Mouse (Mus musculus): ENCODE results near the gene Pecam1. TPM values are rescaled to one million over a fixed set of nuclear protein-coding genes. Genes with fewer than 3 reads are reported as not detected.
"Not testable (repeated sequence)": the region's sequence is repeated elsewhere in the genome, so short reads cannot be mapped to it uniquely, and the experiment has no call there.

Pecam1 gene
- polyA plus RNA-seq, 1 experiment from 2014 or later = 89.5 TPM

DNA sequence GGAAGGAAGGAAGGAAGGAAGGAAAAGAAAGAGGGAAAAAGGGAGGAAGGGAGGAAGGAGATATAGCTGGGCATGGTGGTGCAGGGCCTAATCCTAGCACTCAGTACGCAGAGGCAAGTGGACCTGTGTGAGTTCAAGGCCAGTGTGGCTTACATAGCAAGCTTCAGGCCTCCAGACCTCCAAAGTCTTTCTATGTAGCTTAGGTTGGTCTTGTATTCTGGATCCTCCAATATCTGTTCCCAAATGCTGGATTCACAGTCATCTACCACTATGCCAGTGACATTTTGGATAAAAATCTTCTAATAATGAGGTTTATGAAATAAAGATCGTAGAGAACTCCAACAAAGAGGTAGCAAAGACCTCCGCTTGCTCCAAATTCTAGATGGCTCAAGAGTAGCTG is 8.6 kb downstream of the Pecam1 start:
- DNase-seq (no peak), ATAC-seq (ENCODE audit: insufficient read depth) (no peak)
- H3K27me3 ChIP-seq (ENCODE audit: insufficient read depth, low read length) = no peaks in the 10 kb centered on the region
- no peak for TF ChIP-seq CTCF (IDR thresholded peaks at IDR 0.05; ENCODE audit: low read depth)
- no peak overlapping the region for H3K4me2 ChIP-seq
- H3K36me3 ChIP-seq (ENCODE audit: insufficient read depth) = no peaks in the 10 kb centered on the region
- WGBS = 92% methylated on average over 3 of the region's 3 CpGs
- H3K9me3 ChIP-seq (ENCODE audit: low read depth, low read length) = no peaks in the 10 kb centered on the region
- H3K4me1 ChIP-seq (ENCODE audit: insufficient read depth) = no peaks in the 10 kb centered on the region
- no peak overlapping the region for H3K9ac ChIP-seq
- H3K27ac ChIP-seq (ENCODE audit: low read depth) = no peak overlapping the region
- no peak overlapping the region for H3K4me3 ChIP-seq (ENCODE audit: low read depth, low read length)

DNA sequence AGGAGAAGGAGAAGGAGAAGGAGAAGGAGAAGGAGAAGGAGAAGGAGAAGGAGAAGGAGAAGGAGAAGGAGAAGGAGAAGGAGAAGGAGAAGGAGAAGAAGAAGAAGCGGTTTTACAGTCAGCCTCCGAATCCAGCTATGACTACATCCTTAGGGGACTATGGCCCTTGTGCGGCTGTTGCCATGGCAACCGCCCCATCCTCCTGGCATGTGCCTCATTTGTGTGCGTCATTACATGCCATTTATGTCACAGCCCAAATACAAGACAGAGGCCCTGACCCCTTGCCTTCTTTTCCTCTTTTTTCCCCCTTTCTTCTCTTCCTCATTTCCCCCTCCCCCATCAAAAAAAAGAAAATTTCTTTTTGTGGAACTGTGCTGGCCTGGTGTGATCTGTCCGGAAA is 9.2 kb downstream of the Pecam1 start:
- Histone ChIP-seq H3K4me2 (no peak overlapping the region), H3K4me1 (ENCODE audit: insufficient read depth) (no peaks in the 10 kb centered on the region), H3K36me3 (ENCODE audit: insufficient read depth) (no peaks in the 10 kb centered on the region), H3K27me3 (ENCODE audit: insufficient read depth, low read length) (no peaks in the 10 kb centered on the region), H3K27ac (ENCODE audit: low read depth) (no peak overlapping the region), H3K4me3 (ENCODE audit: low read depth, low read length) (no peak overlapping the region), H3K9me3 (ENCODE audit: low read depth, low read length) (no peaks in the 10 kb centered on the region), H3K9ac (no peak overlapping the region)
- no peak for TF ChIP-seq CTCF (IDR thresholded peaks at IDR 0.05; ENCODE audit: low read depth)
- DNase-seq (peak; percentile 43), ATAC-seq (ENCODE audit: insufficient read depth) (no peak)
- WGBS = 58% methylated on average over 6 of the region's 6 CpGs

DNA sequence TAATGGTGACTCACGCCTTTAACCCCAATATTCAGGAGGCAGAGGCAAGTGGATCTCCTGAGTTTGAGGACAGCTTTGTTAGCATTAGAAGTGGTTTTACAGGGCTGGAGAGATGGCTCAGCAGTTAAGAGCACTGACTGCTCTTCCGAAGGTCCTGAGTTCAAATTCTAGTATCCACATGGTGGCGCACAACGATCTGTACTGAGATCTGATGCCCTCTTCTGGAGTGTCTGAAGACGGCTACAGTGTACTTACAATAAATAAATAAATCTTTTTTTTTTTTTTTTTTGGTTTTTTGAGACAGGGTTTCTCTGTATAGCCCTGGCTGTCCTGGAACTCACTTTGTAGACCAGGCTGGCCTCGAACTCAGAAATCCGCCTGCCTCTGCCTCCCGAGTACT is 9.7 kb downstream of the Pecam1 start:
- WGBS = 83% methylated on average over 5 of the region's 8 CpGs
- not testable (repeated sequence) for ATAC-seq (ENCODE audit: insufficient read depth); H3K4me2 ChIP-seq; DNase-seq; H3K9ac ChIP-seq; H3K4me3 ChIP-seq (ENCODE audit: low read depth, low read length); H3K4me1 ChIP-seq (ENCODE audit: insufficient read depth); H3K27me3 ChIP-seq (ENCODE audit: insufficient read depth, low read length); H3K36me3 ChIP-seq (ENCODE audit: insufficient read depth); H3K27ac ChIP-seq (ENCODE audit: low read depth); H3K9me3 ChIP-seq (ENCODE audit: low read depth, low read length)
- TF ChIP-seq CTCF (IDR thresholded peaks at IDR 0.05; ENCODE audit: low read depth) = 0 out of 2 replicates have a peak, but pooled peaks have one; percentile 2

DNA sequence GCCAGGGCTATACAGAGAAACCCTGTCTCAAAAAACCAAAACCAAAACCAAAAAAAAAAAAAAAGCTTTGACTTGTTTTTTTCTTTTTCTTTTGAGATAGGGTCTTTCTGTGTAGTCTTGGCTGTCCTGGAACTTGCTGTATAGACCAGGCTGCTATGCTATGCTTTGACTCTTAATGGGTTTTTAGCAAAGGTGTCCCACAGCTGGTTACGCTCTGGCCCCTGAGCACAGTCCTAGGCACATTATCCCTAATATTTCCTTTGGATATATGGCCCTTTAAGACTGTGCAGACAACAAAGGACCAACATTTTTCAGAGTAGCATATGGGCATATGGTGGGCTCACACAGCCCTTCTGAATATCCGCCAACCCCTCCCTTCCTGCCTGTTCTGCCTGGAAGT is 11.3 kb downstream of the Pecam1 start:
- Histone ChIP-seq H3K27ac (ENCODE audit: low read depth) (no peak overlapping the region), H3K27me3 (ENCODE audit: insufficient read depth, low read length) (no peaks in the 10 kb centered on the region), H3K9ac (no peak overlapping the region), H3K4me3 (ENCODE audit: low read depth, low read length) (no peak overlapping the region), H3K36me3 (ENCODE audit: insufficient read depth) (no peaks in the 10 kb centered on the region), H3K9me3 (ENCODE audit: low read depth, low read length) (no peaks in the 10 kb centered on the region), H3K4me1 (ENCODE audit: insufficient read depth) (no peaks in the 10 kb centered on the region), H3K4me2 (no peak overlapping the region)
- DNase-seq = no peak
- ATAC-seq (ENCODE audit: insufficient read depth) = no peak
- TF ChIP-seq CTCF (IDR thresholded peaks at IDR 0.05; ENCODE audit: low read depth) = no peak
- WGBS = 90% methylated on average over 2 of the region's 2 CpGs

DNA sequence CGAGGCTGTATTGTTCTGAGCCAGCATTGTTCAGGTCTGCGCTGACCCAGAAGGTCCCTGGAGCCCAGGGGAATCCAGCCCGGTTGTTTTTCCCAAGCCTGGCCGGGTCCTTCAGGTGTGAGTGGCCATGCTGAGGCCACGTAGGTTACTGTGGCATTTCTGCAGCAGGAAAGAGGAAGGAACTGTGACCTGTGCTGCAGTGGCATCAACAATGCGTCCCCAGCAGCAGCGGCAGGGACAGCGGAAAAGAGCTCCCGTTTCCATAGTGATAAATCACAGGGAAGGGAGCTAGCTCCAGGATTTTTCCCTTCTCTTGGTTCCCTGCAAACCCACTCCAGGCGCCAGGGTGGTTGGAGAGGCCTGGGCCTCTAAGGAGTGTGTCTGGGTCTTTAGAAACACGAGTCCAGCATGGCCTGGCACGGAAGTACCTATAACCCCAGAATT is 13.2 kb downstream of the Pecam1 start:
- peak; percentile 60 for DNase-seq
- Histone ChIP-seq H3K36me3 (ENCODE audit: insufficient read depth) (no peaks in the 10 kb centered on the region), H3K4me3 (ENCODE audit: low read depth, low read length) (no peak overlapping the region), H3K27ac (ENCODE audit: low read depth) (peak overlapping the region; percentile 46; the same call in 1 of the 2 replicates), H3K4me1 (ENCODE audit: insufficient read depth) (no peaks in the 10 kb centered on the region), H3K9me3 (ENCODE audit: low read depth, low read length) (no peaks in the 10 kb centered on the region), H3K27me3 (ENCODE audit: insufficient read depth, low read length) (no peaks in the 10 kb centered on the region), H3K9ac (0 out of 2 replicates have a peak overlapping the region, but pooled peaks have one; percentile 20), H3K4me2 (no peak overlapping the region)
- ATAC-seq (ENCODE audit: insufficient read depth) = peak; percentile 52
- WGBS = 25% methylated on average over 12 of the region's 12 CpGs
- TF ChIP-seq CTCF (IDR thresholded peaks at IDR 0.05; ENCODE audit: low read depth) = no peak

DNA sequence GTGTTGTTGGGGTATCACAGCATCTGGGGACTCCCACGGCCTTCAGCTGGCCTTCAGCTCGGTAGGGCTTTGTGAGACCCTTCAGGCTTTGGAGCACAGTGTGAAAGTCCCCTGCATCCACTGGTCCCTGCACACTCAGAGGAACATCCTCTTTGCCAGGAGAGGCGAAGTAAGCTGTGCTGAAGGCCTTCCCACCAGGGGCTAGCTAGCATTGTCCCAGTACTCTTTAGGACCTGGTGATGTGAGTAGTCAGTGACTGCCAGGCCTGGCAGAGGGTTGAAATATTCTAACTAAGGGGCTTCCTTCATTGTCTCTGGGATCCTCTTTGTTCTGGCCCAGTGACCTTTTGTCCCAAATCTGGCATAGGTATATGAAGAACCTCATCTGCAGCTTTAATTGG is 13.8 kb downstream of the Pecam1 start:
- 72% methylated on average over 3 of the region's 3 CpGs for WGBS
- no peaks in the 10 kb centered on the region for H3K36me3 ChIP-seq (ENCODE audit: insufficient read depth)
- H3K9me3 ChIP-seq (ENCODE audit: low read depth, low read length) = no peaks in the 10 kb centered on the region
- no peak for DNase-seq
- H3K27ac ChIP-seq (ENCODE audit: low read depth) = peak overlapping the region; percentile 46; the same call in 1 of the 2 replicates
- no peaks in the 10 kb centered on the region for H3K4me1 ChIP-seq (ENCODE audit: insufficient read depth)
- no peak for TF ChIP-seq CTCF (IDR thresholded peaks at IDR 0.05; ENCODE audit: low read depth)
- no peak overlapping the region for H3K9ac ChIP-seq
- H3K27me3 ChIP-seq (ENCODE audit: insufficient read depth, low read length) = no peaks in the 10 kb centered on the region
- H3K4me3 ChIP-seq (ENCODE audit: low read depth, low read length) = no peak overlapping the region
- H3K4me2 ChIP-seq = no peak overlapping the region
- ATAC-seq (ENCODE audit: insufficient read depth) = no peak

DNA sequence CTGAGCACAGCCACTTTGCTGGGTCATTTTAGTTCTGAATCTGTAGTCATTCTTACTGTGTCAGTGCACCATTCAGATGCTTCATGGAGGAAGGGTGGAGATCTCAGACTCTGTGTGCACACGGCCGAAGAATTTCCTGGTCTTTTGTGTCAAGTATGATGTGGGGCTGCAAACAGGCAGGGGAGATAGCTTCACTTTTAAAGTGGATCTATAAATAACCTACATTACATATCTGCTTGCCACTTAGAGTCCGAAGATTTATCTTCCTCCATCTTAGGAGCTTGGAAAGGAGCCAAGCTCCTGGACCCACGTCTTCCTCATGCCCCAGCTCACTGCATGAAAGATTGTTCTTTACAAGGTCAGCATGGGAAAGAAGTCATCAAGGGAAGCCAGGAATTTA is 19.7 kb downstream of the Pecam1 start:
- peak; percentile 41; the same call in 1 of the 2 replicates for ATAC-seq (ENCODE audit: insufficient read depth)
- WGBS = 17% methylated on average over 4 of the region's 4 CpGs

DNA sequence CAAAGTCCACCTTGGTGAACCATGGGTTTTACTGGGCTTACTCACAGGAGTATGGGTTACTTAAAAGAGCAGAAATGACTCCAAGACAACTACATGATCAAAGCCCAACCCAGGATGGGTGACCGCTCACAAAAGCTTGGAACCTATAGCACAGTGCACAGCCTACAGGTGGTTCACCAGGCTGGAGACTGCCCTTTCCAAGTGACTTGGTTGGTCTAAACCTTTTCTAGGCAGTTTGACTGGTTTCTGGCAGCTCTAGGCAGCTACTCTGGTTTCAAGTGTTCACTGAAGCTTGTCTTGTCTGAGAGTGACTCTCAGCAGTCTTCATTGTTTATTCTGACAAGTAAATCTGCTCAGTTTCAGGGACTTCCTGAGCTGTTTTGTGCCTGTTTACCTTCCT is 20.8 kb downstream of the Pecam1 start:
- no peaks in the 10 kb centered on the region for H3K36me3 ChIP-seq (ENCODE audit: insufficient read depth)
- no peak overlapping the region for H3K9ac ChIP-seq
- 100% methylated on average over 1 of the region's 1 CpGs for WGBS
- TF ChIP-seq CTCF (IDR thresholded peaks at IDR 0.05; ENCODE audit: low read depth) = no peak
- no peaks in the 10 kb centered on the region for H3K27me3 ChIP-seq (ENCODE audit: insufficient read depth, low read length)
- no peak for ATAC-seq (ENCODE audit: insufficient read depth)
- H3K4me1 ChIP-seq (ENCODE audit: insufficient read depth) = no peaks in the 10 kb centered on the region
- DNase-seq = no peak
- H3K27ac ChIP-seq (ENCODE audit: low read depth) = no peak overlapping the region
- H3K9me3 ChIP-seq (ENCODE audit: low read depth, low read length) = no peaks in the 10 kb centered on the region
- H3K4me3 ChIP-seq (ENCODE audit: low read depth, low read length) = no peak overlapping the region
- H3K4me2 ChIP-seq = no peak overlapping the region

More for the DNA sequence above, 19.7 kb downstream of the Pecam1 start:
- DNase-seq = peak; percentile 72
- Histone ChIP-seq H3K9me3 (ENCODE audit: low read depth, low read length) (no peaks in the 10 kb centered on the region), H3K27me3 (ENCODE audit: insufficient read depth, low read length) (no peaks in the 10 kb centered on the region), H3K9ac (no peak overlapping the region), H3K4me3 (ENCODE audit: low read depth, low read length) (no peak overlapping the region), H3K27ac (ENCODE audit: low read depth) (peak overlapping the region; percentile 59; the same call in 1 of the 2 replicates), H3K36me3 (ENCODE audit: insufficient read depth) (no peaks in the 10 kb centered on the region), H3K4me2 (no peak overlapping the region), H3K4me1 (ENCODE audit: insufficient read depth) (no peaks in the 10 kb centered on the region)
- no peak for TF ChIP-seq CTCF (IDR thresholded peaks at IDR 0.05; ENCODE audit: low read depth)

Data from lung, embryonic 14.5 days (tissue).